Mouse (Mus musculus) T-cell, adult 2 months (primary cell): Measurements from ENCODE around the gene Lypla2.

ENCODE experiments used
- DNase-seq: peaks from one replicate; pipeline ENCODE4 v3.0.0; 2022; ENCODE audit warnings: low spot score

Gene Lypla2

DNA sequence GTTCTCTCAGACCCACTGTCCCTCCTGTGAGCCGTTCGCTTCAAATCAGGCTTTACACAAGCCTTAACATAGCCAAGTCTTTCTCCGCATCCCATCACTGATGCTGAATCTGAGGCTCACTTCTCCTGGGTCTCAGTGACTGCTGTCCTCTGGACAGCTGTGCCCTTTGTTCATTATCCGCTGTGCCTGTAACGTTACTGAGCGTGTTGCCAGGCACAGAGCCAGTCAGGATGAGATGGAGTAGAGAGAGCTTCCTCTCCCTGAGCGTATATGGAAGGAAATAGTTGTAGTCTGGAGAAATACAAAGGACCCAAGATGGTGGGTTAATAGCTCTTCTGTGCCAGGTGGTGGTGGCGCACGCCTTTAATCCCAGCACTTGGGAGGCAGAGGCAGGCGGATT lies 23.0 kb downstream of the Lypla2 start:
- no peak for DNase-seq

DNA sequence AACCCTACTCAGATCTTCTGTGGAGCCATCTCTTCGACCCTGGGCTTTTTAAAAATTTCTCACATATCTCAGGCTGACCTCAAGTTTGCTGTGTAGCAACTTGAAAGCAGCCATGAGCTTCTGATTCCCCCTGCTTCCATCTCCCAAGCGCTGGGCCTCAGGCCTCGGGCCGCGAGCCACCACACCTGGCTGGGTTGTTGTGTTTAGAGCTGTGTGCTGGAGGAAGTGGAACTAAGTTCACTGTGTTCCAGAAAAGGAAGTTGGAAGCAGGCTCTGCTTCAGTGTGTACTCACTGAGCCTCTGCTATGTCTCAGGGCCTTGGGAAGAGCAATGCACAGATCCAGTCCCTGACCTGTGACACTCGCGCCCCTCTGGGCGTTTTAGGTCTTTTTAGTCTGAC lies 24.3 kb downstream of the Lypla2 start:
- DNase-seq, result no peak

DNA sequence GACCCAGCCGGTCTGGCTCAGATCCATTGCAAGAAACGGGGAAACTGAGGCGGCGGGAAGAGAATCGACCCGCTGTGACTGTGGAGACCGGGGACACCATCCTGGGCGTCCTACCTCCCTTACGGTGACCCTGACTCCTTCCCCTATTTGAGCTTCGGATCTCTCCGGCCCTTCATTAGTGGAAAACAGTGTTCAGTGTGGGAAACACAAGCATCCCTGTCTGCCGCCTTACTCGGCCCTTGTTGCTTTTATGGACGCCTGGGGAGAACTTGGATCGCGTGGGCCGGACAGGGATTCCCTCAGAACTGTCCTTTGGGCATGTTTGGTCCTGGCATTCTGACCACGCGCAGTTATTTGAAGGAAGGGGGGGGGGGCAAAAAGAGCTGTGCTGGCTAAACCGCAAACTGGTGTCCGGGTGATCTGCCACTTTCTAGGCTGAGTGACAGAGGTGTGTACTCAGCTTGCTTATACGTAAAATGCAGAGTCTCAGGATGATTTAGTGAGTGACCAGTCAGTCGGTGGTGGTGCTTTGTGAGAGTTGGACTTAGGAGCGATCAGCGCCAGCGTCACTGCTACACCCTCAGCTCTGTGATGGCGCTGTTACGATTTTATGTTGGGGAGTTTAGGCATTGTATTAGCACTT lies 25.6 kb downstream of the Lypla2 start:
- no peak for DNase-seq

DNA sequence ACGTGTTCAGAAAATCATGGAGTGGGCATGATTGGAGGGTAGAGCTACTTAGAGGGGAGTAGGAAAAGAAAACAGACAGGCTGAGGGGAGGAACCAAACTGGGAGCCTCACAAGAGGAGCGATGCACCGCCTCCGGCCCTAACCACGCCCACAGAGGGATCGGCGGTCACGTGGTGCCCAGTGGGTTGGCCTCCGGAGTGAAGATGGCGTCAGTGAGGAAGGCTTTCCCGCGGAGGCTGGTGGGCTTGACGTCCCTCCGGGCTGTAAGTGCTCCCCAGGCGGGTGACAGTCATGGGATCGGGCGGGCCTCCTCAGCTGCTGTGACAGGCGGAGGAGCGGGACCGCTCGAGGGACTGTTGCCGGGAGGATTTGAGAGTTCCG lies 26.2 kb downstream of the Lypla2 start, which contains the start of gene Hmgcl:
TSS of gene Hmgcl (plus strand) at position 171 of the 381 bp plus-strand sequence.
- peak; percentile 91 for DNase-seq

DNA sequence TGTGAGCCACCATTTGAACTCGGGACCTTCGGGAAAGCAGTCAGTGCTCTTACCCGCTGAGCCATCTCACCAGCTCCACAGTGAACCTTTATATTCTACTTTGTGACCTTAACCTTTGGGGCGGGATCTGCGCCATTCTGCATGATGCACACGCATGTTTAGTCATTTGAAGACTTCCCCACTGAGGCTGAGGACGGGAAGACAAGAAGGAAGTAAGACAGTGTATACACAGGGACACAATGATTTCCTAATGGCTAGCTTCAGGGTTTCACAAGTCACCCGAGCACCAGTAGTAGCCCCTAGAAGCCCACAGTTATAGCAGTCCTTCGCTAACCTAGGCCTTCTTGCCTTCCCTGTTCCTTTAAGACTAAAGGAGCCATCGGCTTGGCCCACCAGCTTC lies 26.7 kb downstream of the Lypla2 start:
- DNase-seq, result no peak

DNA sequence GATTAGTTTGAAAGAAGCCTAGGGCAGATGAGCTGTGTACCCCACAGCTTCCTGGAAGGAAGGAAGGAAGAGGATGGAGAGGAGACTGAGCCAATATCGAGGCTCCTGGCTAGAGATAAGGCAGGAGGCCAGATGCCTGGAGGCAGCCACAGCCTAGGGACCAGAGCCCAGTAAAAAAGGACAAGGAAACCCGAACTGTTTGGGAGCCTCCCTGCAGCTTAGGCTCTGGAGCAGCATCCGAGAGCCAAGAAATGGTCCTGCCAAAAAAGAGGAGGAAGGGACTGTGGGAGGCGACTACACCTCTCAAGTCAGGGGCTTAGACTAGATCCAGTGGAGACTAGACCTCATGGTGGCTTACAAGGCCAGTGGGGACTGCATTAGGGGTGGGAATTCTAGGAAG lies 29.0 kb downstream of the Lypla2 start:
- no peak for DNase-seq

DNA sequence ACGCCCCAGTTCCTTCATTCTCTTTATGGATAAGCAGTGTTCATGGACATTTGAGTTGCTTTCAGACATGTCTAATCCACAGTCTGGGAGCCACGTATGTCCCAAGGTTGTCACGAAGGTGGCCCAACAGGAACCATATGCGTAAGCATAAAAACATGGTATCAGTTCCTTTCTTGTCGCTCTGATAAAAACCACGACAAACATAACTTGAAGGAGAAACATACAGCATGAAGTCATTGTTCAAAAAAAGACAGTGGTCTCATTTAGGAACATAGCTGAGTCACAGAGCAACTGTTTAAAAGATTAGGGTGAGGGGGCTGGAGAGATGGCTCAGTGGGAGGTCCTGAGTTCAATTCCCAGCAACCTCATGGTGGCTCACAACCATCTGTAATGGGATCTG lies 30.2 kb downstream of the Lypla2 start:
- no peak for DNase-seq

DNA sequence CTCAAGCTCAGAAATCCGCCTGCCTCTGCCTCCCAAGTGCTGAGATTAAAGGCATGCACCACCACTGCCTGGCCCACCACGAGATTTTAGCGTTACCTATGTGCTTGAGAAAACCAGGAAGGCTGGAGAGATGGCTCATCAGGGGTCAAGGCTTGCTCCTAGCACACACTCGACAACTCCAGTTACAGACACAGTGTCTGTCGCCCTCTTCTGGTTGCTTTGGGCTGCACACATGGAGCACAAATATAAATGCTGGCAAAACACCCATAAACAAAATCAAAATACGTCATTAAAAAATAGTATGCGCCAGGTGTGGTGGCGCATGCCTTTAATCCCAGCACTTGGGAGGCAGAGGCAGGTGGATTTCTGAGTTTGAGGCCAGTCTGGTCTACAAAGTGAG lies 31.4 kb downstream of the Lypla2 start:
- peak; percentile 25 for DNase-seq

DNA sequence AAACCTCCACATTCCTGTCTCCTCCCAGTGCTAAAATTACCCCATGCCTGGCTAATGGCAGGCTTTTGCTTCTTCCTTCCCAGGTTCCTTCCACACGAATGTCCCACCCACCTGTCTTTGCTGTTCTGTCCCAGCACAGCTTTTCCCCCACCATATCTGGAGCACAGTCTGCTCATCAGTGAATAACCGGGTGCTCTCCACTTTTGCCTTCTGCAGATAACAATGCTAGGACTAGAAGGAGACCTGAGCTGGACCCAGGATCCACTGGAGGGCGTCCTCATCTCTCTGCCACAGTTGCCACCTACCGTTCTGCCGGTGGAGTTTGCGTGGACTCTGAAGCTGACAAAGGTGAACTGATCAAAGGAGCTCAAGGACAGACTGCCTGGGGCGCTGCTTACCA lies 33.6 kb downstream of the Lypla2 start:
- DNase-seq, result no peak

DNA sequence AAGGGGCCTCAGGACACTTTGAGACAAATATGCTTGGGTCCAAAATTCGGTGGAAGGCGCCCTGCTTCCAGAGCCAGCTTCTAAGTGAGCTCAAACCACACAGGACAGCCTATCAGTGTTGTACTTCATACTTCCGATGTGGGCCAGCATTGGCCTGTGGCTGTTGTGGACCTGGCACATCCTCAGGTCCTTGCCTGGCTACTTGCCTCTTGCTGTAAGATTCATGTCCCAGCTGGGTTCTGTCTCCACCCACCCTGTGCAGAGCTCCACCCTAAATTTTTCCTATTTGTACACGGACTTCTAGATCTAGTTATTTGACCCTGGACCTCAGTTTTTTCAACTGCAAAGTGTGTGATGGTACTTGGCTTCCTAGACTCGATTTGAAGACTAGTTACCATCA lies 36.9 kb downstream of the Lypla2 start:
- DNase-seq, result no peak

DNA sequence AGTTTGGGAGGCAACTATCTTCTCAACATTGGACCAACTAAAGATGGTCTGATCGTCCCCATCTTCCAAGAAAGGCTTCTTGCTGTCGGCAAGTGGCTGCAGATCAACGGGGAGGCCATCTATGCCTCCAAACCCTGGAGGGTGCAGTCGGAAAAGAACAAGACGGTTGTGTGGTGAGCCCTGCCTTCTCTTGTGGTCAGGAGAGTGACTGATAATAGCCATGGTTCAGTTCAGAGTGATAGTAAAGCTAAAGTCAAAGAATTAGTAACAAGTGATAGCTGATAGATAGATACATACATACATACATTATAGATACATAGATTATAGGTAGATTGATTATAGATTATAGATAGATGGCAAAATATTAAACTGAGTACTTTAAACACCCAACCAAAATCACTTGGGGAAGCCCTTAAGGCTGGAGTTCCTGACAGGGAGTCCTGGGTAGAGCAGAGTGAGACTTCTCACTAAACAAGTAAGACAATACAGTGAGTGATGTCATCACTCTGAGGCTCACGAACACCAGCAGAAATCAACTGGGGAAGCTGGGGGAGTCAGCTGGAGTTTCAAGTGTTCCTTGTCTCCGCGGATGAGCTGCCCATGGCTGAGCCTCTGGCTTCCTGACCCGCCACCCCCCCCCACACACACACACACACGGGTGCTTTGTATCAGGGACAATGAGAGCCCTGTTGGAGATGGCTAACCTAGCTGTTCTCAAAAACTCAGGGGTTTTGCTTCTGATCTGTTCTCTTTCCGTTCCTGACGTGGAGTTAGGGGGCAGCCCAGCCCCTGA lies 37.5 kb downstream of the Lypla2 start:
- no peak for DNase-seq

DNA sequence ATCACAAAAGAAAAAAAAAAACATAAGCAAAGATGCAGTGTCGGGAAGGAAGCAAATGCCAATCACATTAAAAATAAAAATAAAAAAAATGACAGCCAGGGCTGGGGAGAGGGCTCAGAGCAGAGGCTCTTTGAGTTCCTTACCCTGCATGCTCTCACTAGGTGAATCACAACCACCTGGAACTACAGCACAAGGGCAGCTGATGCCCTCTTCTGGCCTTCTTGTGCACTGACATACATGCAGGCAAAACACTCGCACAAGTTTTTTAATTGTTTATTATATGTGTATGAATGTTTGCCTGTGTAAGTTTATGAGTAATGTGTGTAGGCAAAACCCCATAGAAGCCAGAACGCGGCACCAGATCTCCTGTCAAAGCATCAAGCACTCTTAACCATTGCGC lies 40.6 kb downstream of the Lypla2 start:
- DNase-seq, result peak; percentile 55

DNA sequence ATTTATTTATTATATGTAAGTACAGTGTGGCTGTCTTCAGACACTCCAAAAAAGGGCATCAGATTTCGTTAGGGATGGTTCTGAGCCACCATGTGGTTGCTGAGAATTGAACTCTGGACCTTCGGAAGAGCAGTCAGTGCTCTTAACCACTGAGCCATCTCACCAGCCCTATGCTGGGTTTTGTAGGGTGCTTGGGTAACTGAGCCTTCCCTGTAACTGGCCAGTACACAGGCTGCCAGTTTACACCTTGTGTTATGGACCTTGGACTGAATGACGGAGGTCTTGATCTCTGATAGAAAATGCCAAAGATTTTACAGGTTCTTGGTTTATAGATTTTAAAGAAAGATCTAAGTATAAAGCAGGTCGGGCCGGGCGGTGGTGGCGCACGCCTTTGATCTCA lies 42.2 kb downstream of the Lypla2 start:
- DNase-seq, result no peak

DNA sequence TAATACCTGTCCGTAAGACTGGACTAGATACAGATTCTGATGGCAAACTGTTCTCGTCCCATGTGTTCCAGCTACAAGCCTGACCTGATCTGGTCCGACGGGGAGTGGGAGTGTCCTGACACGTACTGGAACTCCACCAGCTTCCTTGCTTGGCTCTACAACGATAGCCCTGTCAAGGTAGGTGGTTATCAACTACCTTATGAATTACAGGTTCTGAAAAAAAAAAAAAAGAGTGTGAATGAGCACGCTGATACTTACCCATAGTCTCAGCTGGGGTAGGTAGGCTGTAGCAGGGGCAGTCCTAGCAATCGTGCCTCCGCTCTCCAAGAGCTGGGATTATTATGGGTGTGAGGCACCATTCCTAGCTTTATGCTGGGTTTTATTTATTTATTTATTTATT lies 42.6 kb downstream of the Lypla2 start:
- no peak for DNase-seq

DNA sequence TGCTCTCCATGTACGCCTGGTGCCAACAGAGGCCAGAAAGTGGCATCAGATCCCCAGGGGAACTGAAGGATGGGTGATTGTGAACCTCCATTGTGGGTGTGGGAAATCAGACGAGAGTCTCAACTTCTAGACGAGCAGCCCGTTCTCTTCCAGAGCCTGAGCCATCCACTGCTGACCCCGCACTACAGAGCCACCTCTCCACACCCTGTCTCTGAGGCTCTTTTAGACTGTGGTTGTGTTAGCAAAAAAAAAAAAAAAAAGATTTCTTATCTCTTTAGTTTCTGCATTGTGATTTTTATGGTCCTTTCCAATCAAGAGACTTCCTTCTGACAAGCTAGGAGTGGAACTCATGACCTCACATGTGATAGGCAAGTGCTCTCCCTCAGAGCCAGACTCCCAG lies 43.0 kb downstream of the Lypla2 start:
- DNase-seq, result no peak

DNA sequence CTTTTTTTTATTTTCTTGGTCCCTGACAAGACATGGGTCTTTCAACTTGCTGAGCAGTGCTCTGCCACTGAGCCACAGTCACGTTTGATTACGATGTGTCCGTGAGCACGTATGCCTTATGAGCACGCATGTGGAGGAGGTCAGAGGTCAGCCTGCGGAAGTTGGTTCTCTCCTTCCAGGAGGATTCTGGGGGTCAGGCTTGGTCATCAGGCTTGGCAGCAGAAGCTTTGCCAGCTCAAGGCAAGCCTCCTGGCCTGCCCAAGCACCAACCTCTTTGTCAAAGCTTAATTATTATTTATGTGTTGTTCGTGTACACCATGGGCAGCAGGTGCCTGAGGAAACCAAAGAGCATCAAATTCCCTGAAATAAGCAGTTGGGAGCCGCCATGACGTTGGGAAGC lies 44.0 kb downstream of the Lypla2 start:
- no peak for DNase-seq

DNA sequence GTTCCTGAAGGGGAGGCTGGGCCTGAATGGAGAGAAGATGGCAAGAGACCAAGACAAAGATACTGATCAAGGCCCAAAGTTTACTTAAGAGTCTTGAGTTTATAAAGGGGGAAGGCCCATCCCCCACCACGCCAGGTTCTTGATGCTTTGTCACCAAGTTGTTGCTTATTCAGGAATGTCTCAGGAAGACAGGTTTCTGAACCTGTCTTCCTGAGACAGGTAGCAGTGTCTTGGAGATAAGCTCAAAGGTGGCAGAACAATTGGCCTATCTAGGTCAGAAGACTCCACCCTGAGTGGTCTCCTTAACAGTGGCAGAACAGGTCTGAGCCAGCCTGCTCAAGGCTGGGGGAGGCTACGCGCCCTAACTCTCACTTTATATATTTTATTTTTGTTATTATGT lies 45.6 kb downstream of the Lypla2 start:
- no peak for DNase-seq

DNA sequence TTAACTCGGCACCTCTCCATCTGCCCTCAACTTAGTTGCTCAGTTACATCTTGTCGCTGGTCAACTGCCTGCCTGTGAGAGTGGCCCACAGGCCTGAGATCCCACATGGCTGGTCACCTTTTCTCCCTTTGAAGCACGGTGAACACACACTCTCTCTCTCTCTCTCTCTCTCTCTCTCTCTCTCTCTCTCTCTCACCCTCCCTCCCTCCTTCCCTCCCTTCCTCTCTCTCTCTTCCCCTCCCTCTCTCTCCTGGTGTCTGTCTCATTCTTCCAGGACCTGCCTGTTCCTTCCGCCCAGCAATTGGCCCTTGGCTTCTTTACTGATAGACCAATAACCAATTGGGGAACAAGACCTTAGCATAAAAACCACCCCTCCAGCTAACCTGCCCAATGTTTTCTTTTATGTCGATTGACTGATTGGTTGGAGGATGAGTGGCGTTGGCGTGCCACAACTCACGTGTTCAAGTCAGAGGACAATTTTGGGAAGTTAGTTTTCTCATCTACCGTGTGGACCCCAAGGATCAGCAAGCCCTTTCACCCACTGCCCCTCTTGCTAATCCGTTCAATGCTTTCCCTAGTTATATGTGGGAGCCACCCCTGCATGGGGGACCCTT lies 46.1 kb downstream of the Lypla2 start:
- no peak for DNase-seq

DNA sequence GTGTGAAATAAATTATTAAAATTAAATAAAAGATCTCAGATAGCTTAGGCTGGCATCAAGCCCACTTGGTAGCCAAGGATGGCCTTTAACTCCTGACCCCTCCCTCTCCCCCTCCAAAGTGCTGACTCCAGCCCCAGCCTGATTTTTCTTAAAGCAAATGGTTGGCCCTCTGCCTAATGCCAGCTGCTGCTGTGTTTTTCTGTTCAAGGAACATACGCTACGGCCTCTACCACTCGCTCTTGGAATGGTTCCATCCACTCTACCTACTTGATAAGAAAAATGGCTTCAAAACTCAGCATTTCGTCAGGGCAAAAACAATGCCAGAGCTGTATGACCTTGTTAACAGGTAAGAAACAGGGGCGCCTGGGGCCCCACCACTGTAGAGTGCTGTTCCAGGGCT lies 47.1 kb downstream of the Lypla2 start:
- no peak for DNase-seq

DNA sequence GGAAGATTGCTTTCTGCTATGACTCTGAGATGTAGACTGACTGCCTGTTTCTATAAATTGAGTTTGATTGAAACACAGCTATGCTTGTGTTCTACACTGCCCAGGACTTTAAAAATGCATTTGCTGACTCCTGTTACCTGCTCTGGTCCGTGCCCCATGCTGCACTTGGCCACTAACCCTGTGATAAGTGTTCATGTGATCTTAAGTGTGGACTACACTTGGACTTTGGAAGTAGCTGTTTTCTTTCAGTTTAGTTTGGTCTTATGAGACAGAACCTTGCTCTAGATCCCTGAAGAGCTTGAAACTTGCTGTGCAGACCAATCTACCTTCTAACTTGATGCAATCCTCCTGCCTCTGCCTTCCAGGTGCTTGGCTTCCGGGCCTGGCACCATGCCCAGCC lies 48.0 kb downstream of the Lypla2 start:
- no peak for DNase-seq

DNA sequence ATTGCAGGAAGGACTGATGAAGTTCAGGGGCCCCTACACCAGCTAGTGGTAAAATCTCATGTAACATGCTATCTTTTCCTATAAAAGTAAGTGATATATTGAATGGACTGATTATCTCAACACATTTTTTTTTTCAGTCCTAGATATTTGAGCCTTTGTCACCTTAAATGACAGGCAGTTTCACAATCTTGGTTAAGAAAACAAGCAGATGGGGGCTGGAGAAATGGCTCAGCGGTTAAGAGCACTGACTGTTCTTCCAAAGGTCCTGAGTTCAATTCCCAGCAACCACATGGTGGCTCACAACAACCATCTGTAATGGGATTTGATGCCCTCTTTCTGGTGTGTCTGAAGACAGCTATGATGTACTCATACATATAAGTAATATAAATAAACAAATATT lies 50.2 kb downstream of the Lypla2 start:
- DNase-seq, result no peak

DNA sequence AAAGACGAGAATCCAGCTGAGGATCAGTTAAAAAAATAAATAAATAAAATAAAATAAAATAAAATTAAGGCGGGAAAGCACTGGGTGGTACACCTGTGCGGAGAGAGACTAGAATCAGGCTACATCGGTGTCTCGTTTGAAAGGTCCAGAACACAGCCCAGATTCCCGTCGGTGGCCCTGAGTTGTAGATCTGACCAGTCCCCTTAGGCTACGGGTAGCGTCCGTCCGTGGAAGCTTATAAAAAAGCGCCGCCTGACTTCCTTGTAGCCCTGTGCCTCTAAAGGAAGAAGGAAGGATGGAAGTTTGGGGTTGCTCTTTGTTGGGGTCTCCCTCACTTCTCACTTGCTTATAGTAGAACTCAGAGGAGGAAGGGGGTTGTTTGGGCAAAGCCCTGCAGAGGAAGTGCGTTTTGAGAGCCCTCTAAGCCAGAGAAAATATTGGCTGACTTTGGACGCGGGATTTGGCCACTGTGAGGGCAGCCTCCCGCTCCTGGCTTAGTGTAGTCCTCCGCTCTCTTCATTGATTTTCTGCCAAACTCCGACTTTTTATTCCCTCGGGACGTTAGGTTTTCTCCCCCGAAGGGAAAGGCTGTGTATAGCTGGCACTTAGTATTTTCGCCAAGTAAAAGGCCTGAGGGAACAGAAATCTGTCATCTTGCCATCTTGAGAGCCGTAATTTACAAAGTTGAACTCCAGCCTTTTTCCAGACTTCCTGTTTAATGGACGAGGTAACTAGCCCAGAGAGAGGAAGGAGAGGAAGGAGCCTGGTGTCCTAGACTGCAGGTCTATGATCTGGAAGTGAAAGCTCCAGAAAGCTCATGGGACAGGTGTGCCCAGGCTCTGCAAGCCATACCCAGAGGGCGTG lies 50.9 kb downstream of the Lypla2 start:
- DNase-seq, result no peak
